Mouse (Mus musculus): ENCODE measurements at regions not wholly inside any gene's neighbourhood (a gene's known extent, or its start where the extent isn't known, plus 50 kb on each side); places are given as distances from the start of the nearest gene placed in this dataset.

DNA sequence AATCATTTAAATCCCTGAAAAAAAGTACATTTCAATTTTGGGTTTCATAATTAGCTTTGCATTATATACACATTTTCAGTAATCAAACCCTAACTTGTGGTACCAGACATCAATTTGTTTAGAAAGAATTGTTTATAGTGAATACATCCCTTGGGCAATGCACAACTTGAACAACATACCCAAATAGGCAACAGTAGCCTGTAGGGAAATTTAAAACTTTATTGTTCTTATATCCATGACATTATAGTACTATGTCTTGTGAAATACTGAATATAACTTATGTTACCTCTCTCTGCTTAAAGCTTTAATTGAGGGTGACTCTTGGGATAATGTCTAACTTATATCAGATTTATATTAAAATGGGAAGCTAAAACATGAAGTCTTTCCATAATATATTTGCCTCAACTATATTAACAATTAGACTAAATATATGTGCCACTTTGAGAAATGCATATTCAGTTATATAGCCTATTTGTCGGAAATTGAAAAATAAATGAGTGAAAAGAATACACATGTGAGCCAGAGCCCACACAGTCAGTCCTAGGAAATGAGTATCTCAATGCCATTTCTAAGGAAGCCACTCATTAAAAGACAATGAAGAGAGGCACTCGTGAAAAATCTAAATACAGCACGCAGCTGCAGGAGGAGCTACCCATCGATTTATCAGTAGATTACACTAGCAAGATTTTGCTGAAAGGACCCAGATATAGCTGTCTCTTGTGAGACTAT lies 458.1 kb upstream of the Slitrk6 start:
- H3K4me2 ChIP-seq (replicated peaks): no peak overlapping the region
- H3K27ac ChIP-seq: no peak overlapping the region
- 80% methylated on average over 4 of the region's 4 CpGs for WGBS
- no peak overlapping the region for H3K9ac ChIP-seq
- H3K27me3 ChIP-seq (replicated peaks): no peaks in the 10 kb centered on the region
- no peaks in the 10 kb centered on the region for H3K4me1 ChIP-seq (replicated peaks)
- ATAC-seq: no peak
- no peaks in the 10 kb centered on the region for H3K9me3 ChIP-seq
- H3K4me3 ChIP-seq (replicated peaks): no peak overlapping the region
- H3K36me3 ChIP-seq: no peaks in the 10 kb centered on the region

DNA sequence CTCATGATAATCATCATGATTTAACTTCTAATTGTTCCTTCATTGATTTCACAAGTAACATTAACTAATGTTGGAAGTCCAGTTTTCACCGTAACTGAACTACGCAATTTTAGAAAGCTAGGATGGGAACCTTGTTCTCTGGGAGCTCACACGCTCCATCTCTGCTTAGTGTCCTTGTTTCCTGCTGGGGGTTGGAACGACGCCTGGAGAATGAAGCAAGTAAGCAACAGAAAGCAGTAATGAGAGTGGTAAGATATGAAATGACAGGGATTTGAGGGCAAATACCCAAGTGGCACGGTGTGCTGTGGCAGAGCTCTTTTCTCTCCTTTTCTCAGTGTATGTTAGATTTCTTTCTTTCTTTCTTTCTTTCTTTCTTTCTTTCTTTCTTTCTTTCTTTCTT lies 448.0 kb upstream of the Slitrk5 start:
- no peak for ATAC-seq
- Histone ChIP-seq H3K9ac (no peak overlapping the region), H3K36me3 (no peaks in the 10 kb centered on the region), H3K4me1 (replicated peaks) (no peaks in the 10 kb centered on the region), H3K4me3 (replicated peaks) (no peak overlapping the region), H3K4me2 (replicated peaks) (no peak overlapping the region), H3K27me3 (replicated peaks) (no peaks in the 10 kb centered on the region), H3K27ac (no peak overlapping the region), H3K9me3 (no peaks in the 10 kb centered on the region)
- WGBS: 77% methylated on average over 6 of the region's 6 CpGs

DNA sequence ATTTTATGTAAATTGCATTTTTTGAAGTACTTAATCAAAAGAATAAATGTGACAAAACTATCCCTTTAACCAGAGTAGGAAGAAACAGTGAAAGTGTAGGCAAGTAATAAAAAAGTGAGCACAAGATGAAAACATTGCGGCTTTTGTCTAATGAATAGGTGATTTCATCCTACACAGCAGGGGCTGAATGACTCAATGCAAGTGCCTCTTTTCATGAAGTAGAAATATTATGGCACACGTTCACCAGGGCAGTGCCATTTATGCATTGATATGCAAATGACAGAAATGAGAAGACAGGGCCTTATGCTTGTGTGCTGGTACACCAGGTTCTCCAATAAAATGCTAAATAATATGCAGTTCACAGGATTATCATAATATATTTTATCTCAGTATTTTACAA lies 435.8 kb upstream of the Slitrk5 start:
- no peak overlapping the region for H3K27ac ChIP-seq
- no peak overlapping the region for H3K9ac ChIP-seq
- H3K9me3 ChIP-seq: no peaks in the 10 kb centered on the region
- no peak overlapping the region for H3K4me2 ChIP-seq (replicated peaks)
- H3K4me1 ChIP-seq (replicated peaks): no peaks in the 10 kb centered on the region
- H3K36me3 ChIP-seq: no peaks in the 10 kb centered on the region
- WGBS: 77% methylated on average over 2 of the region's 2 CpGs
- H3K27me3 ChIP-seq (replicated peaks): no peaks in the 10 kb centered on the region
- H3K4me3 ChIP-seq (replicated peaks): no peak overlapping the region
- ATAC-seq: no peak

DNA sequence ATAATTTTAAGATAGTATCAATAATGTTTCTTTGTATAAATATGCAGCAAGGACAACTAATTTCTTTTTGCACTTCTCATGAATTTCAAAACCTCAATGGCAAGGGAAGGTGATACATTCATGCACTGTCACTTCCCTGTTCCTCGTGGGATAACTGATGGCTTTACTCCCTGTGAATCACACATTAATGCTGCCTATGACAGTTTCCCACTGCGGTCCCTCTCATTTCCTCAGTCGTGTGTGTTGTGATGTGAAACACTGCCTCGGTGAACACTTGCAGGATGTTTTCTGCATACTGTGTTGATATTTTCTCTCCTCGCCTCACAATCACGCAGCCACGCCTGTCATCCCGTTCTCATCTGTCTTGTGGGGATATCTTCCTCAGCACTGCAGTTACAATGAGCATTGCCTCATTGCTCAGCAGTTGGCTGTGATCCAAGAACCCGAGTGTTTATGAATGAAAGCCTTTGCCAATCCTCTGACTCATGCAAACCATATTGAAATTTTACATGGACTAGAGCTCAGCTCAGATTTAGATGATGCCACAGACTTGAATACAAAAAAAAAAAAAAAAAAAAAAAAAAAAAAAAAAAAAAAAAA lies 425.4 kb upstream of the Slitrk5 start:
- no peaks in the 10 kb centered on the region for H3K27me3 ChIP-seq (replicated peaks)
- H3K4me3 ChIP-seq (replicated peaks): no peak overlapping the region
- no peaks in the 10 kb centered on the region for H3K4me1 ChIP-seq (replicated peaks)
- peak; percentile 74 for ATAC-seq
- no peaks in the 10 kb centered on the region for H3K36me3 ChIP-seq
- no peaks in the 10 kb centered on the region for H3K9me3 ChIP-seq
- no peak overlapping the region for H3K27ac ChIP-seq
- no peak overlapping the region for H3K9ac ChIP-seq
- peak overlapping the region; percentile 18; the same call in 1 of the 2 replicates for H3K4me2 ChIP-seq (replicated peaks)
- WGBS: 35% methylated on average over 9 of the region's 9 CpGs

DNA sequence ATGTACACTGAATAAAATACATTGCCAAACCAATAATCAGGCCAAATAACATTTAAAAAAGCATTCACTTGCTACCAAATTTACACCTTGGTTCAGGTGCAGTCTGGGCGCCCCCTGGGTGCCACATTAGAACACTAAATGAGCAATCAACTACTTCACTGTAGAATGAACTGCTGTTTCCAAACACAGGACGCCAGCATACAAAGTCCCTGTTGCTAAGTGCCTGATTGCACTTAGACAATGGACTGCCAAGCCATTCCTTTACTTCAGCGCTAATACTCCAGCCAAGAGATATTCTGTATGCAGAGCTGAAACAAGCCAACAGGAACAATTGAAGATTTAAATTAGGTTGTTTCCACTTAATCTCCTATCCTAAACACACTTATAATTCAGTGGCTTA lies 421.7 kb upstream of the Slitrk5 start:
- 71% methylated on average over 3 of the region's 3 CpGs for WGBS
- H3K9ac ChIP-seq: no peak overlapping the region
- no peaks in the 10 kb centered on the region for H3K27me3 ChIP-seq (replicated peaks)
- H3K36me3 ChIP-seq: no peaks in the 10 kb centered on the region
- H3K4me3 ChIP-seq (replicated peaks): no peak overlapping the region
- H3K9me3 ChIP-seq: no peaks in the 10 kb centered on the region
- no peak overlapping the region for H3K27ac ChIP-seq
- no peaks in the 10 kb centered on the region for H3K4me1 ChIP-seq (replicated peaks)
- no peak overlapping the region for H3K4me2 ChIP-seq (replicated peaks)
- no peak for ATAC-seq

DNA sequence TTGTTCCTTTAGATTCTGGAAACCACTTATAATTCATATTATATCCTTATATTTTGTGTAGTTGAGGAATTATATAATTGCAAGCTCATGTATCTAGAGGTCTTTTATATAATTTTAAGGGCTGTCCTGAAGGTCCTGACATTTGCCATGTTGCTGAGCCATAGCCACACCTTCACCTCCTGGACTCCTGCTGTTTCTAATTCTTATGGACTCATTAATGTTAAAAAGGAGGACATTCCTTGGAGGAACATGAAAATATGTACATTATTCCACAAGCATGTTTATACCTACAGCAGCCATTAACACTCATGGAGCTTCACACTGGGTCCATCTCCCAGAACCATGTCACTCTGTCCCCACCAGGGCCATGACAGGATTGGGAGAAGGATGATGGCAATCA lies 413.2 kb upstream of the Slitrk5 start:
- no peak overlapping the region for H3K9ac ChIP-seq
- no peak for ATAC-seq
- no peak overlapping the region for H3K4me3 ChIP-seq (replicated peaks)
- H3K27ac ChIP-seq: no peak overlapping the region
- H3K36me3 ChIP-seq: no peaks in the 10 kb centered on the region
- H3K4me1 ChIP-seq (replicated peaks): no peaks in the 10 kb centered on the region
- no peaks in the 10 kb centered on the region for H3K27me3 ChIP-seq (replicated peaks)
- no peaks in the 10 kb centered on the region for H3K9me3 ChIP-seq
- no peak overlapping the region for H3K4me2 ChIP-seq (replicated peaks)

DNA sequence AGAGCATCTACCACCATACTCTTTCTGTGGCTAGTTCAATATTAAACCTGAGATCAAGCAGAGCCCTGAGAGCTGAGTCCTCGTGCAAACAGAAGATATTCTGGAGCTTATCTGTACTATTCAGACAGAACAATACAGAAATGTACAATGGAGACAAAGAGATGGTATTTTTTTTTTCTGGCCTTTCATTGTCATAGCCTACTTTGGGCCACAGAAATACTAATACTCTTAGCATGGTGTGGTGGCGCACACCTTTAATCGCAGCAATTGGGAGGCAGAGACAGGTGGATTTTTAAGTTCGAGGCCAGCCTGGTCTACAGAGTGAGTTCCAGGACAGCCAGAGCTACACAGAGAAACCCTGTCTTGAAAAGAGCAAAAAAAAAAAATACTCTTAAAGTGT lies 404.7 kb upstream of the Slitrk5 start:
- H3K9ac ChIP-seq: no peak overlapping the region
- H3K4me2 ChIP-seq (replicated peaks): no peak overlapping the region
- H3K4me1 ChIP-seq (replicated peaks): no peaks in the 10 kb centered on the region
- H3K9me3 ChIP-seq: no peaks in the 10 kb centered on the region
- H3K27ac ChIP-seq: no peak overlapping the region
- no peaks in the 10 kb centered on the region for H3K27me3 ChIP-seq (replicated peaks)
- ATAC-seq: no peak
- no peaks in the 10 kb centered on the region for H3K36me3 ChIP-seq
- 79% methylated on average over 4 of the region's 4 CpGs for WGBS
- no peak overlapping the region for H3K4me3 ChIP-seq (replicated peaks)

DNA sequence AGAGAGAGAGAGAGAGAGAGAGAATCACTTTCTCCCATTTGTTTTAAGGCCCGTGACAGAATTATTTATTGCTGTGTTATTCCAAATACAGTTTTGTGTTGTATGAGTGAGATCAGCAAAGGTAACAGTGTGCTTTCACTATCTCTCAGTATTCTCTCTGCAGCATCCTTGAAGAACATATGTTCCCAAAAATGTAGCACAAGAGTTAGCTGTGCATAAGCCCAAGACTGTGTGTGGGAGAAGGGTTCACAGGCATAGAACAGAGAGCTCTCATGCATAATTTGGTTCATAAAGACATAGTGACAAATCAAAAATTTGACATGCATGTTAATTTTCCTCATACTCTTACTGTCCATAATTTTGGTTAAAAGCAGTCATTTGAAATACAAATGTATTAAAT lies 393.5 kb upstream of the Slitrk5 start:
- no peaks in the 10 kb centered on the region for H3K4me1 ChIP-seq (replicated peaks)
- no peak for ATAC-seq
- H3K27ac ChIP-seq: no peak overlapping the region
- no peak overlapping the region for H3K9ac ChIP-seq
- 85% methylated on average over 1 of the region's 1 CpGs for WGBS
- no peak overlapping the region for H3K4me3 ChIP-seq (replicated peaks)
- no peaks in the 10 kb centered on the region for H3K36me3 ChIP-seq
- H3K4me2 ChIP-seq (replicated peaks): no peak overlapping the region
- no peaks in the 10 kb centered on the region for H3K27me3 ChIP-seq (replicated peaks)
- no peaks in the 10 kb centered on the region for H3K9me3 ChIP-seq

DNA sequence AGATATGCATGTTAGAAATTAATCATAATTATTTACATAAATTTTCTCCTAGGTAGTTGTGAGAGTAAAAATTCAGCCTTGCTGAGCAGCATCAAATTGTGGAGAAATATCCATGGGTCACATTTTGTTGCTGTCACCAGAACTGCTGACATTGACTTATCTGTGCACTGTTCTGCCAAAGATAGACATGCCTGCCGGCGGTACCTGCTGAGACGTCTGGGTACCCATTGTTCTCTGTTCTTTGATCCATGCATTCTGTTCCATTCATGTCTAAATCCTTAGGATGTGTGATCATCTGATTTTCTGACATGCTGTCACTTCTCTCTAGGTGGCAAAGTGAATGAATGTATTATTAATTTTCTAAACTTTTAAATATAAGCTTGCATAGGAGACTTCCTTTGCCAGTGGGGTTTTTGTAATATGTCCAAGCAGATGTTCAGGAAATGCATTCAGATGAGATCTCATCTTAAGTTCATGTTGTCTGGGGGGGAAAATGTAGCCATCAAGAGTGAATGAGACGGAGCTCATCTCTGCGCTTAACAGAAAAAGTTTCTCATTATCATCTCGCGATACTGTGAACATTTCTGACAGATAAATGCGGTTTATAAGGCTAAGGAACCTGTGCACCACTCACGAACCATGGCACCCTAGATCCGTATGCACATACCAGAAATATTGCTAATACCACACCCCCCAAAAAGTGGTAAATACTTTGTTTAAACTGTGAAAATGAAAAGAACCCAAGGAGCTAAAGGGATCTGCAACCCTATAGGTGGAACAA lies 391.0 kb upstream of the Slitrk5 start:
- H3K27ac ChIP-seq: no peak overlapping the region
- H3K27me3 ChIP-seq (replicated peaks): no peaks in the 10 kb centered on the region
- H3K36me3 ChIP-seq: no peaks in the 10 kb centered on the region
- H3K4me2 ChIP-seq (replicated peaks): no peak overlapping the region
- ATAC-seq: no peak
- H3K9me3 ChIP-seq: no peaks in the 10 kb centered on the region
- no peak overlapping the region for H3K9ac ChIP-seq
- H3K4me1 ChIP-seq (replicated peaks): no peaks in the 10 kb centered on the region
- WGBS: 88% methylated on average over 10 of the region's 10 CpGs
- no peak overlapping the region for H3K4me3 ChIP-seq (replicated peaks)

DNA sequence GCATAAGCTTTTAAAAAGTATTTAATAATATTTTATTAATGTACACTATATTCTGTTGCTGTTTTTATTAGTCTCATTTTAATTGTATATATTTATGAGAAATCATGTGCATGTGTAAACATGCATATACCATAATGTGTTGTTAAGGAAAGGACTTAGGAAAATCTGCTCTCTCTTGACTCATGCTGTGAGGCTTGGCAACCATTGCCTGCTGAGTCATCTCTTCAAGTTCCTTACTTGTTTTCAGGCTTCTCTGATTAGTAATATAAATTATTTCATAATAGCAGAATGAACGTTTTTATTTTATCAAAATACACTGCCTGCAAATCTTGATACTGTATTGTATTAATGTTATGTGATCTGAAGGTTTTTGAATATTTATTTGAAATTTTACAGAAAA lies 388.9 kb upstream of the Slitrk5 start:
- no peak overlapping the region for H3K4me2 ChIP-seq (replicated peaks)
- H3K36me3 ChIP-seq: no peaks in the 10 kb centered on the region
- H3K4me1 ChIP-seq (replicated peaks): no peaks in the 10 kb centered on the region
- H3K9me3 ChIP-seq: no peaks in the 10 kb centered on the region
- H3K9ac ChIP-seq: no peak overlapping the region
- H3K27me3 ChIP-seq (replicated peaks): no peaks in the 10 kb centered on the region
- ATAC-seq: no peak
- H3K27ac ChIP-seq: no peak overlapping the region
- H3K4me3 ChIP-seq (replicated peaks): no peak overlapping the region
- 63% methylated on average over 1 of the region's 1 CpGs for WGBS

DNA sequence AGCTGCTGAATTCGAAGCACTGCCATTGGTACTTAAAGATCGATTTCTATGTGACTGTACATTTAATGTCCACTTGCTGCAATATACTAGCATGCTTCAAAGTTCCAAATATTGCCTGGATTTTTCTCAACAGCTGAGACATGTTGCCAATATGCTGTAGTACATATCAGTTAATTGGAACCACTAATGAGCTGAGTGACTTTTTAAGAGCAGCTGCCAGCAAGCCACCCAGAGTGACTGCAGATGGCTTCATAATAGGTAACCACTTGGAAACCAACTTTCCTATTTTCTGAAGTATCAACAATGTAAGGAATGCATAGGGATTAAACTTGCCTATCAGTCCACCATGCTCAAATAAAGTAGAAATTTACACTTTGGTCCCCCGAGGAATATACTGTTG lies 379.4 kb upstream of the Slitrk5 start:
- 92% methylated on average over 3 of the region's 3 CpGs for WGBS
- Histone ChIP-seq H3K9ac (no peak overlapping the region), H3K27ac (no peak overlapping the region), H3K4me2 (replicated peaks) (no peak overlapping the region), H3K36me3 (no peaks in the 10 kb centered on the region), H3K9me3 (no peaks in the 10 kb centered on the region), H3K27me3 (replicated peaks) (no peaks in the 10 kb centered on the region), H3K4me3 (replicated peaks) (no peak overlapping the region), H3K4me1 (replicated peaks) (no peaks in the 10 kb centered on the region)
- no peak for ATAC-seq

DNA sequence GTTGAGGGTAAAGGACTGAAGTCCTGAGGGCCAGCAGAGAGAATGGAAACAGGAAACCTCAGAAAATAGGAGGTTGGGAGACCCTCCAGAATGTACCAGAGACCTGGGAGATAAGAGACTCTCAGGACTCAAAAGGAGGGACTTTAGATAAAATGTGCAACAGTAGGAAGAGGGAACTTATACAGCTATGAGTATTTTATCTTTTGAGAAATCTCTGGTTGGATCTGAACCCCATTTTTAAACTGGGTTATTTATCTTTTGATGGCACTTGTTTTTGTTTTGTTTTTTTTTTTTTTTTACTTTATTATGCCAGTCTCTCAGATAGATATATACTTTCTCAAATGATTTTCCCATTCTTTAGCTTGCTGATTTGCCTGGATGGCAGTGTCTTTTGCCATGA lies 377.1 kb upstream of the Slitrk5 start:
- Histone ChIP-seq H3K9ac (no peak overlapping the region), H3K36me3 (no peaks in the 10 kb centered on the region), H3K4me3 (replicated peaks) (no peak overlapping the region), H3K9me3 (no peaks in the 10 kb centered on the region), H3K4me2 (replicated peaks) (no peak overlapping the region), H3K27ac (no peak overlapping the region), H3K4me1 (replicated peaks) (no peaks in the 10 kb centered on the region), H3K27me3 (replicated peaks) (no peaks in the 10 kb centered on the region)
- ATAC-seq: no peak

DNA sequence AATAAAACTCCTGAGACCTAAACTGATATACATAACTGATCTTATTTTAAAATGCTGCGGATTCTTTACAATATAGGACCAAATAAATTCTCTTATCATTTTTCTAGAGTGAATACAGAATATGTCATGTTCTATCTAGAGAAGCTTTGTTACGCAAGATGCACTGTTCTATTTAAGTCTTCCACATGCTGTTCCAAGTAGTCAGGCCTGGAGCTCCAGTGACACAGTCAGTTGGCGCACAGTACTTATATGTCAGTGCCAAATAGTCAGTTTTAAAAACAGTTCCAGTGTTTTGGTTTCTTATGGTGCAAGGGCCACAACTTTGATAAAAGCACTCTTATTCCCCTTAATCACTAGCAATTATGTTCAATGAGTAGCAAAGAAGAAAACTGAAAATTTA lies 344.3 kb upstream of the Slitrk5 start:
- H3K9me3 ChIP-seq: no peaks in the 10 kb centered on the region
- 92% methylated on average over 3 of the region's 3 CpGs for WGBS
- H3K4me1 ChIP-seq (replicated peaks): no peaks in the 10 kb centered on the region
- no peak overlapping the region for H3K4me2 ChIP-seq (replicated peaks)
- H3K36me3 ChIP-seq: no peaks in the 10 kb centered on the region
- no peak overlapping the region for H3K4me3 ChIP-seq (replicated peaks)
- H3K27ac ChIP-seq: no peak overlapping the region
- no peaks in the 10 kb centered on the region for H3K27me3 ChIP-seq (replicated peaks)
- no peak for ATAC-seq
- H3K9ac ChIP-seq: no peak overlapping the region
